Mouse (Mus musculus): Measurements from ENCODE around the gene Ier5l. TPM values are rescaled to one million over a fixed set of nuclear protein-coding genes. Genes with fewer than 3 reads are reported as not detected.

The Ier5l gene
- total and polyA plus RNA-seq, 3 experiments = 0.31 to 0.98 (median 0.51) TPM

- no peak overlapping the region for H3K4me2 ChIP-seq (ENCODE audit: insufficient read depth, low read depth, poor library complexity, severe bottlenecking)
- peaks cover 49 to 81% of the 10 kb centered on the region in 2 experiments for H3K36me3 ChIP-seq (replicated peaks in 1 of 2; ENCODE audit: control insufficient read depth in 1 of 2, insufficient read depth in 1 of 2, low read length in 1 of 2)
- dilution Hi-C loops (cut with MboI; ENCODE audit: extremely low pct_ligation_motif_present, extremely low pct_unique_long_range_greater_than_20kb, low sequenced_read_pairs) (no loop called here), in situ Hi-C loops (cut with MboI; ENCODE audit: low pct_ligation_motif_present, low pct_unique_long_range_greater_than_20kb, low sequenced_read_pairs) (loop anchor here (5.0 to 10.0 kb wide), 3 partner anchors 33 to 495 kb away; partner anchors contain the start of gene Ier5l)
- no peak for DNase-seq (ENCODE audit: extremely low read depth)
- no peaks in the 10 kb centered on the region for H3K79me2 ChIP-seq (replicated peaks; ENCODE audit: control insufficient read depth, extremely low read depth, insufficient read depth, poor library complexity, severe bottlenecking)
- peaks cover 16 to 41% of the 10 kb centered on the region in 2 experiments for H3K4me1 ChIP-seq (ENCODE audit: control insufficient read depth in 1 of 2, insufficient read depth in 2 of 2)
- TF ChIP-seq CHD1 (IDR thresholded peaks at IDR 0.05; ENCODE audit: low read depth, low read length) = no peak
- TF ChIP-seq IRF4 (IDR thresholded peaks at IDR 0.05; ENCODE audit: low read depth, low read length) = no peak
- no peak for TF ChIP-seq ETS1 (conservative IDR thresholded peaks at IDR 0.05; ENCODE audit: low read depth, low read length)
- H3K9ac ChIP-seq (ENCODE audit: insufficient read depth, low read depth) = no peak overlapping the region
- H3K27me3 ChIP-seq (replicated peaks) = no peaks in the 10 kb centered on the region
- no peak overlapping the region for H3K27ac ChIP-seq (ENCODE audit: insufficient read depth, low read depth)
- no peaks in the 10 kb centered on the region for H3K9me3 ChIP-seq (replicated peaks; ENCODE audit: low read length)
- H3K4me3 ChIP-seq (replicated peaks in 1 of 3; ENCODE audit: low read depth in 2 of 3, low read length in 2 of 3, poor library complexity in 1 of 3) = no peak overlapping the region
These were observed 34.4 kb downstream of the Ier5l start for GRCm38 (mm10) chr2:30439631-30440030.

- no peak overlapping the region for H3K4me2 ChIP-seq (ENCODE audit: insufficient read depth, low read depth, poor library complexity, severe bottlenecking)
- no peaks in the 10 kb centered on the region for H3K27me3 ChIP-seq (replicated peaks)
- dilution Hi-C loops (cut with MboI; ENCODE audit: extremely low pct_ligation_motif_present, extremely low pct_unique_long_range_greater_than_20kb, low sequenced_read_pairs) = no loop called here
- H3K36me3 ChIP-seq (replicated peaks in 1 of 2; ENCODE audit: control insufficient read depth in 1 of 2, insufficient read depth in 1 of 2, low read length in 1 of 2) = peaks cover 54 to 81% of the 10 kb centered on the region in 2 experiments
- in situ Hi-C loops (cut with MboI; ENCODE audit: low pct_ligation_motif_present, low pct_unique_long_range_greater_than_20kb, low sequenced_read_pairs) = loop anchor here (5.0 to 10.0 kb wide), 3 partner anchors 35 to 497 kb away; partner anchors contain the start of gene Ier5l
- TF ChIP-seq CTCF (conservative IDR thresholded peaks at IDR 0.05 in 1 of 2, IDR thresholded peaks at IDR 0.05 in 1 of 2; ENCODE audit: low read depth in 2 of 2, low read length in 2 of 2) = no peak
- no peak for TF ChIP-seq RCOR1 (conservative IDR thresholded peaks at IDR 0.05; ENCODE audit: low read depth, low read length)
- TF ChIP-seq ELF1 (IDR thresholded peaks at IDR 0.05; ENCODE audit: low read depth, low read length) = no peak
- no peak for TF ChIP-seq JUND (conservative IDR thresholded peaks at IDR 0.05; ENCODE audit: low read depth, low read length)
- no peak for TF ChIP-seq ZNF384 (IDR thresholded peaks at IDR 0.05; ENCODE audit: low read depth, low read length)
- no peak for TF ChIP-seq TBP (conservative IDR thresholded peaks at IDR 0.05; ENCODE audit: low read depth, low read length)
- no peak for TF ChIP-seq MAX (IDR thresholded peaks at IDR 0.05; ENCODE audit: low read length)
- TF ChIP-seq ZMIZ1 (IDR thresholded peaks at IDR 0.05; ENCODE audit: low read depth, low read length) = no peak
- TF ChIP-seq USF2 (conservative IDR thresholded peaks at IDR 0.05; ENCODE audit: low read depth, low read length) = no peak
- no peak for TF ChIP-seq EP300 (IDR thresholded peaks at IDR 0.05; ENCODE audit: low read length)
- no peak for TF ChIP-seq USF1 (IDR thresholded peaks at IDR 0.05; ENCODE audit: low read depth, low read length)
- no peak for TF ChIP-seq ZKSCAN1 (IDR thresholded peaks at IDR 0.05; ENCODE audit: borderline replicate concordance, low read depth, low read length)
- TF ChIP-seq HCFC1 (IDR thresholded peaks at IDR 0.05; ENCODE audit: low read depth, low read length) = no peak
- no peak for TF ChIP-seq MAZ (IDR thresholded peaks at IDR 0.05; ENCODE audit: low read depth, low read length)
- no peak for TF ChIP-seq JUN (IDR thresholded peaks at IDR 0.05; ENCODE audit: insufficient read depth, low read depth, low read length)
- no peaks in the 10 kb centered on the region for H3K9me3 ChIP-seq (replicated peaks; ENCODE audit: low read length)
- DNase-seq (ENCODE audit: extremely low read depth) = no peak
- H3K27ac ChIP-seq (ENCODE audit: insufficient read depth, low read depth) = no peak overlapping the region
- H3K4me3 ChIP-seq (replicated peaks in 1 of 3; ENCODE audit: low read depth in 2 of 3, low read length in 2 of 3, poor library complexity in 1 of 3) = no peak overlapping the region
- no peak overlapping the region for H3K9ac ChIP-seq (ENCODE audit: insufficient read depth, low read depth)
- H3K79me2 ChIP-seq (replicated peaks; ENCODE audit: control insufficient read depth, extremely low read depth, insufficient read depth, poor library complexity, severe bottlenecking) = no peaks in the 10 kb centered on the region
- H3K4me1 ChIP-seq (ENCODE audit: control insufficient read depth in 1 of 2, insufficient read depth in 2 of 2) = peaks cover 9 to 23% of the 10 kb centered on the region in 2 experiments
These were observed 36.2 kb downstream of the Ier5l start for GRCm38 (mm10) chr2:30437791-30438190.
